Mouse (Mus musculus) bone marrow macrophage, adult 2 months (primary cell): ENCODE results near the gene Cdc42bpb.

Source experiments
- CTCF ChIP-seq: IDR thresholded peaks from 2 replicates; pipeline ENCODE4 v1.5.1; 2012; ENCODE audit warnings: low read depth, mild to moderate bottlenecking, low read length, moderate library complexity
- POLR2A ChIP-seq: IDR thresholded peaks from 2 replicates; pipeline ENCODE4 v1.6.1; 2012; ENCODE audit warnings: mild to moderate bottlenecking, low read depth, low read length, borderline replicate concordance

- TF ChIP-seq CTCF: no peak
- no peak for TF ChIP-seq POLR2A
Measured at GRCm38 (mm10) chr12:111353439-111353915, 24.0 kb downstream of the Cdc42bpb start.
